Mouse (Mus musculus): ENCODE measurements around the gene Reep1.

- TF ChIP-seq CTCF (IDR thresholded peaks at IDR 0.05; ENCODE audit: borderline replicate concordance, insufficient read depth, low read depth, low read length) (no peak), POLR2A (IDR thresholded peaks at IDR 0.05; ENCODE audit: borderline replicate concordance, insufficient read depth, low read length) (no peak)
These were observed 3.0 kb downstream of the Reep1 start for GRCm38 (mm10) chr6:71710323-71710722.

All from cerebellum, adult 2 months (tissue).